Mouse (Mus musculus): ENCODE data around the gene Plcb1.

DNA sequence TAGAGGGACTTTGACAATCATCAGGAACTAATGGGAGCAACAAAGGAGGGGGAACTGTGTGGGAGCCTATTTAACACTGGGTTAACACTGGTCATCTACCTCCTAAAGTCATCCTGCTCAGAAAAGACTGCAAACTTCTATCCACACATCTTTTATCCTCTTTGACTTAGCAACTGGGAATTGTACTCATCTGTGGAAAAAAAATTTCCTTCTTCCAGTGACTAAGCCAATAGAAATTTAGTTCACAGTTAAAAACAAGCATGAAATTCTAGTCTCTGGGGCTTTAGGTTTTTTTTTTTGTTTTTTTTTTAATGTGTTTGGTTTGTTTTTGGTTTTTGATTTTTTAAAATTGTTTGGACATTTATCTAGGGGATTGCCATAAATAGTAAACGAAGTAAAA lies 595.5 kb downstream of the Plcb1 start:
- TF ChIP-seq CTCF (IDR thresholded peaks at IDR 0.05; ENCODE audit: extremely low read depth, insufficient read length, insufficient replicate concordance, low read depth, low read length) (no peak), POLR2A (IDR thresholded peaks at IDR 0.05; ENCODE audit: low read depth, low read length) (no peak)
